Mouse (Mus musculus): ENCODE measurements around the gene Chid1. TPM values are rescaled to one million over a fixed set of nuclear protein-coding genes. Genes with fewer than 3 reads are reported as not detected.
A peak's percentile ranks its signal among the peaks of the same experiment; 100 is the strongest.

The Chid1 gene
- polyA plus RNA-seq, 1 experiment: 89.4 TPM

DNA sequence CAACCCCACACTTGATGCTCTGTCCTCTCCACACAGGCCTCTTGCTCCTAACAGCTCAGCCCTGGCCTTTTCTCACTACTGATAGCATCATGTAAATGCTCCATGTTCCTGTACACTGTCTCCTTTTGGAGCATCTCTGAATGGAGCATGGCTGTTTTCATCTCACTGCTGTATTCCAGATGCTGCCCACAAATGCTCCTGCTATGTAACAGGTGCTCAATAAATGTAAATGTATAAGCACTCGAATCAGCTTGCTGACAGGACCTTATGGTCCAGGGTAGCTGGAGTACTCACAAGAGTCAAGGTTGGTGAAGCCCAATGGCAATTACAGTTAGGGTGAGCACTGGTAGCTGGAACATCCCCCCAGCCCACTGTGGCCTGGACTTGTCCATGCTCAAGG is 68.4 kb downstream of the Chid1 start:
- no peak overlapping the region for H3K27ac ChIP-seq (ENCODE audit: control insufficient read depth, insufficient read depth, low read depth, low read length)
- H3K36me3 ChIP-seq (ENCODE audit: control insufficient read depth, insufficient read depth, low read length): no peaks in the 10 kb centered on the region; the same call in 1 of the 2 replicates
- no peak overlapping the region for H3K4me3 ChIP-seq (ENCODE audit: control insufficient read depth, low read depth, low read length)
- peaks cover 38% of the 10 kb centered on the region for H3K4me1 ChIP-seq (ENCODE audit: control insufficient read depth, insufficient read depth, low read length)
- no peak for TF ChIP-seq CTCF (IDR thresholded peaks at IDR 0.05; ENCODE audit: control insufficient read depth, insufficient read depth, insufficient replicate concordance, low read depth, low read length)
- TF ChIP-seq POLR2A (IDR thresholded peaks at IDR 0.05; ENCODE audit: control insufficient read depth, low read depth, low read length): no peak
- H3K27me3 ChIP-seq (ENCODE audit: control insufficient read depth, insufficient read depth, low read length): no peaks in the 10 kb centered on the region

DNA sequence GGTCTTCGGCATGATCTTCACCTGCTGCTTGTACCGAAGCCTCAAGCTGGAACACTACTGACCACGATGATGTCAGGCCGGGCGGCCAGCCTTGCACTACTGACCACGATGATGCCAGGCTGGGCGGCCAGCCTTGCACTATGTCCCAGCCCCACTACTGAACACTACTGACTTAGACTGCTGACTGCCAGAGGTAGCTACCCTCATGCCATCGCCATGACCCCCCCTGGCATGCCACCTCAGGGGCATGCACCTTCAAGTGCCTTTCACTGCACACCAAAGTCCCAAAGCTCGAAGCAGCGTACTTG is 69.1 kb downstream of the Chid1 start:
- H3K36me3 ChIP-seq (ENCODE audit: control insufficient read depth, insufficient read depth, low read length): no peaks in the 10 kb centered on the region; the same call in 1 of the 2 replicates
- H3K27me3 ChIP-seq (ENCODE audit: control insufficient read depth, insufficient read depth, low read length): no peaks in the 10 kb centered on the region
- H3K4me3 ChIP-seq (ENCODE audit: control insufficient read depth, low read depth, low read length): no peak overlapping the region
- TF ChIP-seq POLR2A (IDR thresholded peaks at IDR 0.05; ENCODE audit: control insufficient read depth, low read depth, low read length) (no peak; the same call in 1 of the 2 replicates), CTCF (IDR thresholded peaks at IDR 0.05; ENCODE audit: control insufficient read depth, insufficient read depth, insufficient replicate concordance, low read depth, low read length) (no peak)
- no peak overlapping the region for H3K27ac ChIP-seq (ENCODE audit: control insufficient read depth, insufficient read depth, low read depth, low read length)
- peaks cover 33% of the 10 kb centered on the region for H3K4me1 ChIP-seq (ENCODE audit: control insufficient read depth, insufficient read depth, low read length)

DNA sequence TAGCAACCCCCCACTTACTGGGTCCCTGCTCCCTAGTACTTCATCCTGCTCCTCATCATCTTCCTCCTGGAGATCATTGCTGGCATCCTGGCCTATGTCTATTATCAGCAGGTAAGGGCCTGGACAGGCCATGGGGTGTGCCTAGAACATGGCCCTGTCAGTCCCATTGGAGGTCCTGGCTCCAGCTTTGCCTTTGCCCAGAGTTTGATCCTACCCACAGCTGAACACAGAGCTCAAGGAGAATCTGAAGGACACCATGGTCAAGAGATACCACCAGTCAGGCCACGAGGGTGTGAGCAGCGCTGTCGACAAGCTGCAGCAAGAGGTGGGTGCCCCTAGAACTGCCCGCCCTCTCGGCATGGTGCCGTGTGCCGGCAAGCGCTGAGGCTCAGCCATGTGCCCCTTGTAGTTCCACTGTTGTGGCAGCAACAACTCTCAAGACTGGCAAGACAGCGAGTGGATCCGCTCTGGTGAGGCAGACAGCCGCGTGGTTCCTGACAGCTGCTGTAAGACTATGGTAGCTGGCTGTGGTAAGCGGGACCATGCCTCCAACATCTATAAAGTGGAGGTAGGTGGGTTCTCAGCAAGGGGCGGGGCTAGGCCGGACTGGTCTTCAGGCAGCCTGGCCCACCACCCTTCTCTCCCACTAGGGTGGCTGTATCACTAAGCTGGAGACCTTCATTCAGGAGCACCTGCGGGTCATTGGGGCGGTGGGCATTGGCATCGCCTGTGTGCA is 69.6 kb downstream of the Chid1 start:
- Histone ChIP-seq H3K36me3 (ENCODE audit: control insufficient read depth, insufficient read depth, low read length) (no peaks in the 10 kb centered on the region; the same call in 1 of the 2 replicates), H3K27me3 (ENCODE audit: control insufficient read depth, insufficient read depth, low read length) (no peaks in the 10 kb centered on the region), H3K27ac (ENCODE audit: control insufficient read depth, insufficient read depth, low read depth, low read length) (no peak overlapping the region), H3K4me1 (ENCODE audit: control insufficient read depth, insufficient read depth, low read length) (peaks cover 34% of the 10 kb centered on the region), H3K4me3 (ENCODE audit: control insufficient read depth, low read depth, low read length) (no peak overlapping the region)
- TF ChIP-seq POLR2A (IDR thresholded peaks at IDR 0.05; ENCODE audit: control insufficient read depth, low read depth, low read length) (peak; percentile 11; the same call in 1 of the 2 replicates), CTCF (IDR thresholded peaks at IDR 0.05; ENCODE audit: control insufficient read depth, insufficient read depth, insufficient replicate concordance, low read depth, low read length) (no peak)

DNA sequence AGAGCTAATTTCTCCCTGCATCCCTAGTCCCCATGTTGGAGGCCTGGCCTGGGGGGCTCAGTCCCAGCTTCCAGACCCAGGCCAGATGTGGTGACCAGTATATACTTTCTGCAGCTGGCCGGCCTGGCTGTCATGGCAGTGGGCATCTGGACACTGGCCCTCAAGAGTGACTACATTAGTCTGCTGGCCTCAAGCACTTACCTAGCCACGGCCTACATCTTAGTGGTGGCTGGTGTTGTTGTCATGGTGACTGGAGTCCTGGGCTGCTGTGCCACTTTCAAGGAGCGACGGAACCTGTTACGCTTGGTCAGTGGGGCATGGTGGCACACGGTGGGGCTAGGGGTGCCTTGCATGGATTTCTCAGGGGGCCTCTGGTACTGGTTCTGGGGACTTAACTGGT is 70.3 kb downstream of the Chid1 start:
- H3K4me3 ChIP-seq (ENCODE audit: control insufficient read depth, low read depth, low read length): no peak overlapping the region
- no peaks in the 10 kb centered on the region for H3K27me3 ChIP-seq (ENCODE audit: control insufficient read depth, insufficient read depth, low read length)
- peak overlapping the region; percentile 42 for H3K27ac ChIP-seq (ENCODE audit: control insufficient read depth, insufficient read depth, low read depth, low read length)
- peaks cover 40% of the 10 kb centered on the region for H3K4me1 ChIP-seq (ENCODE audit: control insufficient read depth, insufficient read depth, low read length)
- no peaks in the 10 kb centered on the region; the same call in 1 of the 2 replicates for H3K36me3 ChIP-seq (ENCODE audit: control insufficient read depth, insufficient read depth, low read length)
- TF ChIP-seq POLR2A (IDR thresholded peaks at IDR 0.05; ENCODE audit: control insufficient read depth, low read depth, low read length): no peak
- TF ChIP-seq CTCF (IDR thresholded peaks at IDR 0.05; ENCODE audit: control insufficient read depth, insufficient read depth, insufficient replicate concordance, low read depth, low read length): no peak

DNA sequence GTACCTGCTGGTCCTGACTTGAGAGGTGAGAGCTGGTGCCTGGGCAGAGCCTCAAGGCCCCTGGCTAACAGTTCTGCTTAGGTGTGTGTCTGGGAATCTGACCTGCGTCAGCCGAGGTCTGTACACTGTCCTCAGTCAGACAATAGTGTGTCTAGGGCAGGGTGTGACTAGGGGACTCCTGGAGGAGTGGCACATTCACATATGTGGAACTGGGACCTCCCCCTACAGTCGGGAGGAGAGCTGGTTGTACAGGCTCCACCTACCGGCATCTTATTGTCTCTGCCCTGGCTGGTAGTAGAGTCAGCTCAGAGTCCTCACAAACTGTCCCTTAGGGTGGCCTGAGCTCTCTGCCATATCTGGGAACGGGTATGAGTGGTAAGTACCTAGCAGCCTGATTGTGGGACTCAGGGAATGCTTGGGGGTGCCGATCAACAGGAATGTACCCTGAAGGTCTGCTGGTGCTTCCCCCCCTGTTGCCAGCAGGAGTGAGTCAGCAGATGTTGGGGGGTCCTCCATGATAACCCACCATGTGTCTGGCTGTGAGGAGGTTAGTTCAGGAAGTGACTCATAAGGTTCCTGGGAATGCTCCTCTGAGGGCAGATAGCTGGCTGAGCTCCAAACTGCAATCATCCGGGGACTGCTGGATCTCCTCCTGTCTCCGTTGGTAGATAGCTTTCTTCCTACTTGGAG is 71.0 kb downstream of the Chid1 start:
- TF ChIP-seq POLR2A (IDR thresholded peaks at IDR 0.05; ENCODE audit: control insufficient read depth, low read depth, low read length): no peak; the same call in 1 of the 2 replicates
- no peak for TF ChIP-seq CTCF (IDR thresholded peaks at IDR 0.05; ENCODE audit: control insufficient read depth, insufficient read depth, insufficient replicate concordance, low read depth, low read length)
- peak overlapping the region; percentile 58 for H3K27ac ChIP-seq (ENCODE audit: control insufficient read depth, insufficient read depth, low read depth, low read length)
- peak overlapping the region; percentile 87 for H3K4me3 ChIP-seq (ENCODE audit: control insufficient read depth, low read depth, low read length)
- peaks cover 44% of the 10 kb centered on the region for H3K4me1 ChIP-seq (ENCODE audit: control insufficient read depth, insufficient read depth, low read length)
- no peaks in the 10 kb centered on the region; the same call in 1 of the 2 replicates for H3K36me3 ChIP-seq (ENCODE audit: control insufficient read depth, insufficient read depth, low read length)
- H3K27me3 ChIP-seq (ENCODE audit: control insufficient read depth, insufficient read depth, low read length): no peaks in the 10 kb centered on the region

DNA sequence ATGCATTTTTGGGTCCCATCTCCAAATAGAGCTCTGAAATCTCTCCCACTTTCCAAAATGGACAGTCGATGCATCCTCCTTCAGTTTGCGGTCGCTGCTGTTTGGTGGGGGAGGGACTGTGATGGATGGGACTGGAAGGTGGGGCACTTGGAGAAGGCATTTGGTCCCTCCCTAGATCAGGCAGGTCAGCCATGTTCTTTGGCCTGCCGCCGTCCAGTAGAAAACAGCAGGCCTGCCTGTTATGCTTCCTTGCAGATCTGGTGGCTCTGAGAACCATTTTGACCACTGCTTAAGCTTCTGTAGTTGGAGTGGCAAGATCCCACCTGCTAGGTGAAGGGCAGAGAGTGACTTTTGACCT is 71.5 kb downstream of the Chid1 start:
- Histone ChIP-seq H3K36me3 (ENCODE audit: control insufficient read depth, insufficient read depth, low read length) (no peaks in the 10 kb centered on the region; the same call in 1 of the 2 replicates), H3K27ac (ENCODE audit: control insufficient read depth, insufficient read depth, low read depth, low read length) (peak overlapping the region; percentile 58), H3K4me3 (ENCODE audit: control insufficient read depth, low read depth, low read length) (peak overlapping the region; percentile 87), H3K27me3 (ENCODE audit: control insufficient read depth, insufficient read depth, low read length) (no peaks in the 10 kb centered on the region), H3K4me1 (ENCODE audit: control insufficient read depth, insufficient read depth, low read length) (peaks cover 47% of the 10 kb centered on the region)
- no peak for TF ChIP-seq CTCF (IDR thresholded peaks at IDR 0.05; ENCODE audit: control insufficient read depth, insufficient read depth, insufficient replicate concordance, low read depth, low read length)
- TF ChIP-seq POLR2A (IDR thresholded peaks at IDR 0.05; ENCODE audit: control insufficient read depth, low read depth, low read length): no peak

DNA sequence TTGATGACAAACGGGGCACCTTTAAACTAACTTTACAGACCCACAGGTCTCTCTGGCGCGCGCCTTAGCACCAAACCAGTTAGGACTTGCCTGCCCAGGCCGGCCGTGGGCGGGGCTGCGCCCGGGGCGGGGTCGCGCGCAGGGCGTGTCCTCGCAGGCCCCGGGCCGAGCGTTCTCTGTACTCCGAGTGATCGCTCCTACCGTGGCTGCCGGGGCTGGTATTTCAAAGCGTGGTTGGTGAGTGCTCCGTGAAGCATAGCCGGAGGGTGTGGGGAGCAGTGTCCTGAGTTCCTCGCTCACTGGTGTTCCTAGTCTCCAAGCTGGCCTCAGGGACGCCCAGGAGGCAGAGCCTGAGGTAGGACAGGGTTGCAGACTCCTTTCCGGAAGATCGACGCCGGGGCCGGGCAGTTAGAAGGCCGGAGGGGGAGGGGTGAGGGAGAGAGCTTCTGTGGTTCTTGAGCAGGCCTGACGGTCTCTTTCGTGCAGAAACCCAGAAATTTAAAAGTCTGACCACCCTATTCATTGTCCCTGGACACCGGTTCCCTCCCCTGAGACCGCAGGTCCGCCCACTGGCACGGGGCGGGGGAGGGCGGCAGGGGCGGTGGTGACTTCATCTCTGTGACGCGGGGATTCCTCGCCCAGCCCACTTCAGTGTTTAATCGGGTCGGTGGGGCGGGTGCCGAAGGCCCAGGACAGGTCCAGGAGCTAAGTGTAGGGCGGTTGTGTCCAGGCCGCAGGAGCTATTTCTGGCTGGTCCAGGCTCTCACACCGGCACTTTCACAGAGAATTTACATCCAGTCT is 72.2 kb downstream of the Chid1 start, which contains the start of gene Cd151:
Cd151 (plus strand) TSS at position 163 of the 801 bp plus-strand sequence.
- TF ChIP-seq POLR2A (IDR thresholded peaks at IDR 0.05; ENCODE audit: control insufficient read depth, low read depth, low read length): peak; percentile 63
- no peak for TF ChIP-seq CTCF (IDR thresholded peaks at IDR 0.05; ENCODE audit: control insufficient read depth, insufficient read depth, insufficient replicate concordance, low read depth, low read length)
- peak within 1 kb of the TSS; percentile 87 for H3K4me3 ChIP-seq (ENCODE audit: control insufficient read depth, low read depth, low read length)
- H3K36me3 ChIP-seq (ENCODE audit: control insufficient read depth, insufficient read depth, low read length): no peaks in the 10 kb centered on the region; the same call in 1 of the 2 replicates
- peaks cover 49% of the 10 kb centered on the region for H3K4me1 ChIP-seq (ENCODE audit: control insufficient read depth, insufficient read depth, low read length)
- H3K27me3 ChIP-seq (ENCODE audit: control insufficient read depth, insufficient read depth, low read length): no peaks in the 10 kb centered on the region
- peak within 1 kb of the TSS; percentile 58 for H3K27ac ChIP-seq (ENCODE audit: control insufficient read depth, insufficient read depth, low read depth, low read length)

All from testis, adult 2 months (tissue).